Mouse (Mus musculus): ENCODE results near the gene Tmem104. TPM values are rescaled to one million over a fixed set of nuclear protein-coding genes. Genes with fewer than 3 reads are reported as not detected.

Tmem104 gene
- polyA plus RNA-seq, 1 experiment from 2014 or later, result 6.5 TPM

GRCm38 (mm10) chr11:115169430-115169829 is 17.9 kb upstream of the Tmem104 start:
- no peak for ATAC-seq (ENCODE audit: insufficient number of reproducible peaks, insufficient read depth, low FRiP score, low read depth)
- Histone ChIP-seq H3K9ac (ENCODE audit: low read length) (no peak overlapping the region), H3K4me1 (ENCODE audit: control insufficient read depth in 2 of 2, insufficient read depth in 2 of 2, low read length in 2 of 2) (peaks cover 15 to 35% of the 10 kb centered on the region in 2 experiments), H3K4me2 (ENCODE audit: low read length) (no peak overlapping the region), H3K27ac (replicated peaks in 1 of 2; ENCODE audit: control insufficient read depth in 1 of 2, insufficient read depth in 1 of 2, low read depth in 2 of 2, low read length in 2 of 2) (no peak overlapping the region), H3K9me3 (ENCODE audit: control insufficient read depth, low read length) (no peaks in the 10 kb centered on the region), H3K4me3 (ENCODE audit: control insufficient read depth in 1 of 2, insufficient read depth in 1 of 2, low read depth in 1 of 2, low read length in 2 of 2) (no peak overlapping the region), H3K36me3 (ENCODE audit: control insufficient read depth, insufficient read depth, low read length) (no peaks in the 10 kb centered on the region), H3K27me3 (ENCODE audit: control insufficient read depth, insufficient read depth, low read length) (peaks cover 12% of the 10 kb centered on the region; the same call in 1 of the 2 replicates)
- 85% methylated on average over 4 of the region's 4 CpGs for WGBS

- no peak overlapping the region for H3K9ac ChIP-seq (ENCODE audit: low read length)
- no peak overlapping the region for H3K4me2 ChIP-seq (ENCODE audit: low read length)
- H3K27ac ChIP-seq (replicated peaks in 1 of 2; ENCODE audit: control insufficient read depth in 1 of 2, insufficient read depth in 1 of 2, low read depth in 2 of 2, low read length in 2 of 2), result no peak overlapping the region
- H3K4me1 ChIP-seq (ENCODE audit: control insufficient read depth in 2 of 2, insufficient read depth in 2 of 2, low read length in 2 of 2), result peaks cover 15 to 25% of the 10 kb centered on the region in 2 experiments
- WGBS, result 58% methylated on average over 8 of the region's 8 CpGs
- no peak for ATAC-seq (ENCODE audit: insufficient number of reproducible peaks, insufficient read depth, low FRiP score, low read depth)
- H3K36me3 ChIP-seq (ENCODE audit: control insufficient read depth, insufficient read depth, low read length), result no peaks in the 10 kb centered on the region
- no peaks in the 10 kb centered on the region for H3K27me3 ChIP-seq (ENCODE audit: control insufficient read depth, insufficient read depth, low read length)
- H3K4me3 ChIP-seq (ENCODE audit: control insufficient read depth in 1 of 2, insufficient read depth in 1 of 2, low read depth in 1 of 2, low read length in 2 of 2), result no peak overlapping the region
- no peaks in the 10 kb centered on the region for H3K9me3 ChIP-seq (ENCODE audit: control insufficient read depth, low read length)
These were observed 16.2 kb upstream of the Tmem104 start for GRCm38 (mm10) chr11:115171125-115171524.

DNA sequence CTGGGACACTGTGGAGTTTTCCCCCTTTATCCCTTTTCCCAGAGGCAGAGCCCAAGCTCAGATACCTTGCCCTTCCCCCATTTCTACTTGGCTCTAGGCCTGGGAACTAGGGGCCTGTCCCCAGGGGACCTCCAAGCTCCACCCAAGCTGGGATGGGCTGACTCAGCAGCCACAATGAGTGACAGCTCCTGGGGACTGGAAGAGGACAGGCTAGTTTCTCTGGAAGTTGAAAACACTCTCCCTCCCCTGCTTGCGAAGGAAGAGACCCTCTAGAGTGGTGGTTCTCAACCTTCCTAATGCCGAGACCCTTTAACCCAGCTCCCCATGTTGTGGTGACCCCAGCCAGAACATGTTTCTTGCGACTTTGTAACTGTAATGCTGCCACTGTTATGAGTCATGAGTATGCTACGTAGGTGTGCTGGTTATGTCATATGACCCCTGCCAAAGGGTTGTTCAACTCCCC is 14.4 kb upstream of the Tmem104 start:
- no peak overlapping the region for H3K4me3 ChIP-seq (ENCODE audit: control insufficient read depth in 1 of 2, insufficient read depth in 1 of 2, low read depth in 1 of 2, low read length in 2 of 2)

GRCm38 (mm10) chr11:115173549-115174339 is 13.5 kb upstream of the Tmem104 start:
- H3K9ac ChIP-seq (ENCODE audit: low read length), result no peak overlapping the region
- 23% methylated on average over 16 of the region's 16 CpGs for WGBS
- peaks cover 20 to 37% of the 10 kb centered on the region in 2 experiments for H3K4me1 ChIP-seq (ENCODE audit: control insufficient read depth in 2 of 2, insufficient read depth in 2 of 2, low read length in 2 of 2)
- no peaks in the 10 kb centered on the region for H3K36me3 ChIP-seq (ENCODE audit: control insufficient read depth, insufficient read depth, low read length)
- no peaks in the 10 kb centered on the region for H3K9me3 ChIP-seq (ENCODE audit: control insufficient read depth, low read length)
- 0 out of 2 replicates have a peak overlapping the region, but pooled peaks have one; percentile 2 for H3K4me2 ChIP-seq (ENCODE audit: low read length)
- no peaks in the 10 kb centered on the region for H3K27me3 ChIP-seq (ENCODE audit: control insufficient read depth, insufficient read depth, low read length)
- no peak for ATAC-seq (ENCODE audit: insufficient number of reproducible peaks, insufficient read depth, low FRiP score, low read depth)
- no peak overlapping the region for H3K4me3 ChIP-seq (ENCODE audit: control insufficient read depth in 1 of 2, insufficient read depth in 1 of 2, low read depth in 1 of 2, low read length in 2 of 2)
- no peak overlapping the region for H3K27ac ChIP-seq (replicated peaks in 1 of 2; ENCODE audit: control insufficient read depth in 1 of 2, insufficient read depth in 1 of 2, low read depth in 2 of 2, low read length in 2 of 2)

More for the DNA sequence above, 14.4 kb upstream of the Tmem104 start:
- H3K27me3 ChIP-seq (ENCODE audit: control insufficient read depth, insufficient read depth, low read length), result no peaks in the 10 kb centered on the region
- no peaks in the 10 kb centered on the region for H3K9me3 ChIP-seq (ENCODE audit: control insufficient read depth, low read length)
- H3K9ac ChIP-seq (ENCODE audit: low read length), result no peak overlapping the region
- ATAC-seq (ENCODE audit: insufficient number of reproducible peaks, insufficient read depth, low FRiP score, low read depth), result 0 out of 2 replicates have a peak, but pooled peaks have one; percentile 37
- no peaks in the 10 kb centered on the region for H3K36me3 ChIP-seq (ENCODE audit: control insufficient read depth, insufficient read depth, low read length)
- H3K27ac ChIP-seq (replicated peaks in 1 of 2; ENCODE audit: control insufficient read depth in 1 of 2, insufficient read depth in 1 of 2, low read depth in 2 of 2, low read length in 2 of 2), result no peak overlapping the region
- 25% methylated on average over 4 of the region's 4 CpGs for WGBS
- 0 out of 2 replicates have a peak overlapping the region, but pooled peaks have one; percentile 2 for H3K4me2 ChIP-seq (ENCODE audit: low read length)
- peaks cover 20 to 35% of the 10 kb centered on the region in 2 experiments for H3K4me1 ChIP-seq (ENCODE audit: control insufficient read depth in 2 of 2, insufficient read depth in 2 of 2, low read length in 2 of 2)

DNA sequence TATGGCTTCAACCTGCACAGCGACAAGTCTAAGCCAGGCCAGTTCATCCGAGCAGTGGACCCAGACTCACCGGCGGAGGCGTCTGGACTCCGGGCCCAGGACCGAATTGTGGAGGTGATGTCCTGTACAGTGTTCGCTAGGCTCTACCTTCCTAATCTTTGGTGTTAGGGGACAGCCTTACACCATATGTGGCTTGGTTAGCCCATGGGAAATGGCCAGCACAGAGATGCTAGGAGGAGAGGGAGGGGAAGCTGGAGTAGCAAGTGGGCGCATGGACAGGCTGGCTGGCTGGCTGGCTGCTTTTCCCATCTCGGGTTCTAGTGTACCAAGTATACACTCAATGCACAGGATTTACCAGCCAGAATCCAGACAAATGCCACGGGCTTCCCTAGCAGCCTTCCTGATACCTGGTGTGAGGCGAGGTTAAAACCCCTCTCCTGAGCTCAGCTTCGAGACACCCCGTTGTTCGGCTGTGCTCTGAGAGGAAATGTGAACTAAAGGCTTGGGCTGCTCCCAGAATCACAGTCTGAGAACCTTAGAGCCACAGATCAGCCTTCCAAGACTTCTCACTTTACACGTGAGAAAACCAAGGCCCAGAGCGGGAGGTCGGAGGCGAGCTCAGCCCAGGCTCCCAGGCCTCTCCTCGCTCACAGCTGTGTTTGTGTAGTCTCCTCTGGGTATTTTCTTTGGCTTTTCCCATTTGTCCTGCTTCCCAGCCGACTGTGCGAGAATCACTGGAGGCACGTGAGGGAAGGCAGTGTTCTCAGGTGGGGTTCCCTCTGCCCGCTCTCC is 10.7 kb upstream of the Tmem104 start:
- Histone ChIP-seq H3K4me3 (ENCODE audit: control insufficient read depth in 1 of 2, insufficient read depth in 1 of 2, low read depth in 1 of 2, low read length in 2 of 2) (no peak overlapping the region), H3K27ac (replicated peaks in 1 of 2; ENCODE audit: control insufficient read depth in 1 of 2, insufficient read depth in 1 of 2, low read depth in 2 of 2, low read length in 2 of 2) (0 out of 4 replicates have a peak overlapping the region, but pooled peaks of 1 of the 2 experiments have one; percentile 15), H3K4me1 (ENCODE audit: control insufficient read depth in 2 of 2, insufficient read depth in 2 of 2, low read length in 2 of 2) (peaks cover 20 to 36% of the 10 kb centered on the region in 2 experiments), H3K4me2 (ENCODE audit: low read length) (no peak overlapping the region), H3K9ac (ENCODE audit: low read length) (no peak overlapping the region), H3K36me3 (ENCODE audit: control insufficient read depth, insufficient read depth, low read length) (0 out of 2 replicates have a peak, but pooled peaks cover 5% of the 10 kb centered on the region), H3K27me3 (ENCODE audit: control insufficient read depth, insufficient read depth, low read length) (no peaks in the 10 kb centered on the region), H3K9me3 (ENCODE audit: control insufficient read depth, low read length) (no peaks in the 10 kb centered on the region)
- 71% methylated on average over 24 of the region's 24 CpGs for WGBS
- no peak for ATAC-seq (ENCODE audit: insufficient number of reproducible peaks, insufficient read depth, low FRiP score, low read depth)

DNA sequence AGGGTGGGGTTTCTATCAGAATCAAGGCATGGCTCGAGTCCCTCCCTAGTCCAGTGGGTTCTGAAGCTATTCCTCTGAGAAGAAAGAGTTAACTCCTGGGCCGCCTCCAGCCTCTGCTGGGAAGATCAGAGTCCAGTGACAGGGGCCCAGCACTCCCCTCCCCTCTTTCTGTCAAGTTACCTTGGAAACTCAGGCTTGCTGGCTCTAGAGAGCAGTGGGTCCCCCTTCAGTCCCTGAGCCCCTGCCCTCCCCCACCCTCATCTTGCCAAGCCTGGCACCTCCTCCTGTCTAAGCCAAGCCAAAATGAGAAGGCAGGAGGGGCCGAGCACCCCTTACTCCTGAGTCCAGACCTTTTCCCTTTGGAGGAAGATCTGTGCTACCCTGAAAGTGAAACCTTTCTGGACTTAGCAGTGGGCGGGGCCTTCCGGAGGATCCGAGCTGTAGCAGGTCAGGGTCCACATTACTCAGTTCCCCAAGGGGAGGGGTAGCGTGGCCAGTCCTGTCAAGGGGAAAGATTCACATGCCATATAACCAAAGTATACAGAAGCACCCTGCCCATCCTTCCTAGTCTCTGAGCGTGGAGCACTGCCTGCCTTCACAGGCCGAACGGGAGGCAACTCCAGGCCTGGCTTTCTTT is 9.6 kb upstream of the Tmem104 start:
- H3K4me2 ChIP-seq (ENCODE audit: low read length), result no peak overlapping the region
- no peaks in the 10 kb centered on the region for H3K9me3 ChIP-seq (ENCODE audit: control insufficient read depth, low read length)
- no peaks in the 10 kb centered on the region for H3K27me3 ChIP-seq (ENCODE audit: control insufficient read depth, insufficient read depth, low read length)
- no peak overlapping the region for H3K9ac ChIP-seq (ENCODE audit: low read length)
- ATAC-seq (ENCODE audit: insufficient number of reproducible peaks, insufficient read depth, low FRiP score, low read depth), result no peak; the same call in 1 of the 2 replicates
- H3K36me3 ChIP-seq (ENCODE audit: control insufficient read depth, insufficient read depth, low read length), result 0 out of 2 replicates have a peak, but pooled peaks cover 8% of the 10 kb centered on the region
- WGBS, result 55% methylated on average over 10 of the region's 10 CpGs
- no peak overlapping the region for H3K4me3 ChIP-seq (ENCODE audit: control insufficient read depth in 1 of 2, insufficient read depth in 1 of 2, low read depth in 1 of 2, low read length in 2 of 2)
- peaks cover 13 to 25% of the 10 kb centered on the region in 2 experiments for H3K4me1 ChIP-seq (ENCODE audit: control insufficient read depth in 2 of 2, insufficient read depth in 2 of 2, low read length in 2 of 2)
- H3K27ac ChIP-seq (replicated peaks in 1 of 2; ENCODE audit: control insufficient read depth in 1 of 2, insufficient read depth in 1 of 2, low read depth in 2 of 2, low read length in 2 of 2), result no peak overlapping the region

DNA sequence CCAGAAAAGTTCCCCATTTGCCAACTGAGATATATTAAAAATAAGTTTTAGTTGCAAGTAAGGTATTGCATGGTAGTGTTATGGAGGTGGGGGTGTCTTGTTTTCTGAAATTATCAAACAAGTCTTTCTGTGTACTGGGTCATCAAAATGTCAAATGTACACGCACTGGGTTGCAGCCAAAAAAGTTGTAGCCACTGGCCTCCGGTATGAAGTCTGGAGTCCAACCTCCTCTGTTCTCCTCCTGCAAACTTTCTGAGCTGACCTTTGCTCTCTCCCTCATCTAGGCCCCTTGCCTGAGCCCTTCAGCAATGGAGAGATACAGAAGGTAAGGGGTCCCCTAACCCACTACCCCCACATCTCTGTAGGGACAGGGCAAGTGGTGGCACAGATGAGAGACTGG is 8.5 kb upstream of the Tmem104 start:
- H3K9ac ChIP-seq (ENCODE audit: low read length), result no peak overlapping the region
- no peak overlapping the region for H3K4me2 ChIP-seq (ENCODE audit: low read length)
- no peak overlapping the region for H3K4me3 ChIP-seq (ENCODE audit: control insufficient read depth in 1 of 2, insufficient read depth in 1 of 2, low read depth in 1 of 2, low read length in 2 of 2)
- no peak overlapping the region for H3K27ac ChIP-seq (replicated peaks in 1 of 2; ENCODE audit: control insufficient read depth in 1 of 2, insufficient read depth in 1 of 2, low read depth in 2 of 2, low read length in 2 of 2)
- no peaks in the 10 kb centered on the region for H3K27me3 ChIP-seq (ENCODE audit: control insufficient read depth, insufficient read depth, low read length)
- ATAC-seq (ENCODE audit: insufficient number of reproducible peaks, insufficient read depth, low FRiP score, low read depth), result no peak
- WGBS, result 73% methylated on average over 2 of the region's 2 CpGs
- H3K9me3 ChIP-seq (ENCODE audit: control insufficient read depth, low read length), result no peaks in the 10 kb centered on the region
- 0 out of 2 replicates have a peak, but pooled peaks cover 8% of the 10 kb centered on the region for H3K36me3 ChIP-seq (ENCODE audit: control insufficient read depth, insufficient read depth, low read length)
- peaks cover 5 to 15% of the 10 kb centered on the region in 2 experiments; a peak in 2 of 4 replicates for H3K4me1 ChIP-seq (ENCODE audit: control insufficient read depth in 2 of 2, insufficient read depth in 2 of 2, low read length in 2 of 2)
